Comparison of ENCODE assay signal across 22 mouse cellular contexts in the genomic region with DNA sequence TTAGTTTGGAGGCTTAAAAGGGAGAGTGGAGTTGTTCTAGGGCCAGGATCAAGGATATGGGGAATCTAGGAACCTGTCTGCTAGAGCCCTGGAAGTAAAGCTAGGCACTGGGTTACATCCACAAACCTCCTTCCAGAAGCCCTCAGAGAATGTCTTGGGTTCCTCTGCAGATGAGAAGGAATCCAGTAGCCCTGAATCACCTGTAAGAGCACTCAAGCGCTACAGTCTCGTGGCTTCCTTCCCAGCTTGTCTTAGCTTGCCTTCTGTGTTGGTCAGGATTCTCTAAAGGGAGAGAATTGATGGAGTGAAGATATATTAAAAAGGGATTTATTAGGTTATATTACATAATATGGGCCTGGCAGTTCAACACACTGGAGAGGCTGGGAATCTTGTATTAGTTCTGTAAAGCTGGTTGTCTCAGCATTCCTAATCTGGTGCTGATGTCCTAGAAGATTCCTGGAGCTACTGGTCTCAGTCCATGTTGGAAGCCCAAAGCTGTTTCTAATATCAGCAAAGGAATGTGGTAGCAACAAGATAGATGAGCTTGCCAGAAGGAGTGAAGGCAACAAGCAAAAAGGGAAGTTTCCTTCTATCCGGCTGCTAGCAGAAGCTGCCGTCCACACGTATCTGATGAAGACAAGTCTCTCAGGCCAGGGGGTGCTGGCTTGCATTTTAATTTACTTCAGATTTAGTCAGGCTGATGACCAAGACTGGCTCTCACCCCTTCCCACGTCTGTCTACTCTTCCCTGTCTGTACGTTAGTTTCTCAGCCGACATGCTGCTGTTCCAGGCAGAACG.
DNase-seq lines count a peak whose midpoint lies in the region; ATAC-seq and TF ChIP-seq lines count a peak whose summit lies in the region.
"Had no signal": no experiment of that assay in that cellular context is flagged by ENCODE, and none has a peak within 500 bp of the region (broad histone marks: within the 10 kb centered on the region; RNA-seq: fewer than 3 reads in every experiment).

No protein-coding gene starts in this region.

- no peaks in the 10 kb centered on the region for H3K36me3 ChIP-seq in embryonic facial prominence, embryonic 13.5 days
- no peaks in the 10 kb centered on the region for H3K36me3 ChIP-seq in embryonic facial prominence, embryonic 10.5 days (replicated peaks)
- H3K36me3 ChIP-seq in kidney, embryonic 15.5 days, result no peaks in the 10 kb centered on the region
- H3K36me3 ChIP-seq in stomach, embryonic 15.5 days, result no peaks in the 10 kb centered on the region
- H3K36me3 ChIP-seq: heart, embryonic 10.5 days; hindbrain, embryonic 12.5 days; limb, embryonic 15.5 days; midbrain, embryonic 15.5 days had no signal

- WGBS in embryonic facial prominence, embryonic 13.5 days, result 70% methylated on average over 9 of the region's 9 CpGs
- 84% methylated on average over 9 of the region's 9 CpGs for WGBS in embryonic facial prominence, embryonic 10.5 days
- WGBS in kidney, embryonic 15.5 days, result 67% methylated on average over 9 of the region's 9 CpGs
- 73% methylated on average over 9 of the region's 9 CpGs for WGBS in stomach, embryonic 15.5 days

- in situ Hi-C loops in Patski (cut with MboI; ENCODE audit: low pct_unique_long_range_greater_than_20kb), result loop anchor here (10.0 to 25.0 kb wide), 2 partner anchors 157 to 454 kb away; no protein-coding TSS in a partner anchor

- no peaks in the 10 kb centered on the region for H3K9me3 ChIP-seq in embryonic facial prominence, embryonic 13.5 days
- H3K9me3 ChIP-seq in embryonic facial prominence, embryonic 10.5 days, result no peaks in the 10 kb centered on the region
- no peaks in the 10 kb centered on the region for H3K9me3 ChIP-seq in kidney, embryonic 15.5 days (replicated peaks)
- H3K9me3 ChIP-seq in stomach, embryonic 15.5 days, result no peaks in the 10 kb centered on the region
- H3K9me3 ChIP-seq: heart, embryonic 10.5 days; hindbrain, embryonic 12.5 days; limb, embryonic 15.5 days; midbrain, embryonic 15.5 days had no signal

- CTCF ChIA-PET in Patski (lab: Charles Lee), result interaction anchor here (1.0 to 3.8 kb wide), 5 partner anchors 9 to 411 kb away, joined by 3 to 21 read pairs (median 3); no protein-coding TSS in a partner anchor

- no peak overlapping the region for H3K4me2 ChIP-seq in embryonic facial prominence, embryonic 13.5 days
- no peak overlapping the region for H3K4me2 ChIP-seq in kidney, embryonic 15.5 days
- no peak overlapping the region for H3K4me2 ChIP-seq in stomach, embryonic 15.5 days
- H3K4me2 ChIP-seq: hindbrain, embryonic 12.5 days; limb, embryonic 15.5 days; midbrain, embryonic 15.5 days had no signal

- ATAC-seq in embryonic facial prominence, embryonic 13.5 days (ENCODE audit: insufficient number of reproducible peaks, insufficient read depth, low FRiP score, low TSS enrichment, low read depth), result no peak
- ATAC-seq in kidney, embryonic 15.5 days (replicated peaks; ENCODE audit: low FRiP score), result no peak
- peak; percentile 37 for ATAC-seq in Patski
- no peak for ATAC-seq in stomach, embryonic 15.5 days (ENCODE audit: insufficient read depth, low FRiP score, low read depth)
- ATAC-seq: CD4-positive, CD25-positive, alpha-beta regulatory T cell, adult 4 months; forebrain, embryonic 16.5 days; midbrain, embryonic 15.5 days had no signal

- no peak overlapping the region for H3K4me3 ChIP-seq in embryonic facial prominence, embryonic 13.5 days
- no peak overlapping the region for H3K4me3 ChIP-seq in embryonic facial prominence, embryonic 10.5 days
- H3K4me3 ChIP-seq in kidney, embryonic 15.5 days (replicated peaks), result no peak overlapping the region
- H3K4me3 ChIP-seq in stomach, embryonic 15.5 days (replicated peaks), result no peak overlapping the region
- H3K4me3 ChIP-seq: heart, embryonic 10.5 days; hindbrain, embryonic 12.5 days; limb, embryonic 15.5 days; midbrain, embryonic 15.5 days; myocyte had no signal

- POLR2A ChIA-PET in Patski (lab: Charles Lee), result no interaction called here

- H3K27me3 ChIP-seq in embryonic facial prominence, embryonic 13.5 days, result no peaks in the 10 kb centered on the region
- no peaks in the 10 kb centered on the region for H3K27me3 ChIP-seq in embryonic facial prominence, embryonic 10.5 days (replicated peaks; ENCODE audit: low read depth, poor library complexity, severe bottlenecking)
- no peaks in the 10 kb centered on the region for H3K27me3 ChIP-seq in kidney, embryonic 15.5 days
- H3K27me3 ChIP-seq in Patski, result no peaks in the 10 kb centered on the region
- H3K27me3 ChIP-seq in stomach, embryonic 15.5 days (replicated peaks), result no peaks in the 10 kb centered on the region
- H3K27me3 ChIP-seq: hindbrain, embryonic 12.5 days; limb, embryonic 15.5 days; midbrain, embryonic 15.5 days had no signal

- DNase-seq in embryonic facial prominence, embryonic 10.5 days (ENCODE audit: low spot score), result no peak
- DNase-seq in kidney, postnatal 4 days, result no peak
- DNase-seq in Patski (ENCODE audit: low read depth, low spot score), result no peak
- no peak for DNase-seq in adrenal gland, adult 18-20 months (ENCODE audit: low spot score in 2 of 2)
- no peak for DNase-seq in adrenal gland, postnatal 36 days
- DNase-seq: adrenal gland, adult 2 months; cerebellum, adult 9-11 months; gastrocnemius, postnatal 36 days; heart, postnatal 10 days; lung, postnatal 14 days; right cerebral cortex, postnatal 14 days; spleen, adult 18-20 months had no signal

- peaks cover 10% of the 10 kb centered on the region for H3K4me1 ChIP-seq in embryonic facial prominence, embryonic 13.5 days
- 0 out of 2 replicates have a peak, but pooled peaks cover 3% of the 10 kb centered on the region for H3K4me1 ChIP-seq in embryonic facial prominence, embryonic 10.5 days
- H3K4me1 ChIP-seq in kidney, embryonic 15.5 days, result peaks cover 31% of the 10 kb centered on the region
- H3K4me1 ChIP-seq in stomach, embryonic 15.5 days, result 0 out of 2 replicates have a peak, but pooled peaks cover 4% of the 10 kb centered on the region
- H3K4me1 ChIP-seq: hindbrain, embryonic 12.5 days; limb, embryonic 15.5 days; midbrain, embryonic 15.5 days had no signal

- H3K27ac ChIP-seq in embryonic facial prominence, embryonic 13.5 days, result 0 out of 2 replicates have a peak overlapping the region, but pooled peaks have one; percentile 1
- no peak overlapping the region for H3K27ac ChIP-seq in embryonic facial prominence, embryonic 10.5 days (replicated peaks)
- peak overlapping the region; percentile 89 for H3K27ac ChIP-seq in kidney, embryonic 15.5 days
- peak overlapping the region; percentile 81 for H3K27ac ChIP-seq in stomach, embryonic 15.5 days
- H3K27ac ChIP-seq: heart, embryonic 10.5 days; hindbrain, embryonic 12.5 days; limb, embryonic 15.5 days; midbrain, embryonic 15.5 days had no signal

- no peak for TF ChIP-seq CTCF in Patski (IDR thresholded peaks at IDR 0.05)

- H3K9ac ChIP-seq in embryonic facial prominence, embryonic 13.5 days, result no peak overlapping the region
- no peak overlapping the region for H3K9ac ChIP-seq in kidney, embryonic 15.5 days
- H3K9ac ChIP-seq in stomach, embryonic 15.5 days, result no peak overlapping the region
- H3K9ac ChIP-seq: hindbrain, embryonic 12.5 days; limb, embryonic 15.5 days; midbrain, embryonic 15.5 days had no signal
